Mouse (Mus musculus) CD4-positive, CD25-positive, alpha-beta regulatory T cell, adult 2 months (primary cell): Measurements from ENCODE around the gene BC024978.
A peak's percentile ranks its signal among the peaks of the same experiment; 100 is the strongest.

ENCODE experiments used
- DNase-seq: peaks from one replicate; pipeline ENCODE4 v3.0.0-alpha.2; 2012; ENCODE audit warnings: low read depth, low spot score

The BC024978 gene

GRCm38 (mm10) chr7:27195681-27196611 is at the start of gene BC024978, which contains the start of gene Snrpa:
Gene BC024978, plus strand, starts transcription at chr7:27195781.
Gene Snrpa, minus strand, starts transcription at chr7:27196271.
- DNase-seq = peak; percentile 99

GRCm38 (mm10) chr7:27153205-27153764 is 42.3 kb upstream of the BC024978 start, which contains the start of gene Cyp2t4:
Gene Cyp2t4, plus strand, starts transcription at chr7:27153714.
- no peak for DNase-seq

GRCm38 (mm10) chr7:27156005-27156404 is 39.6 kb upstream of the BC024978 start:
- DNase-seq = no peak

GRCm38 (mm10) chr7:27158171-27158570 is 37.4 kb upstream of the BC024978 start:
- no peak for DNase-seq

- DNase-seq = no peak
These were observed 36.3 kb upstream of the BC024978 start for GRCm38 (mm10) chr7:27159256-27159655.

GRCm38 (mm10) chr7:27159882-27160281 is 35.7 kb upstream of the BC024978 start:
- peak; percentile 94 for DNase-seq

GRCm38 (mm10) chr7:27160921-27161320 is 34.7 kb upstream of the BC024978 start:
- no peak for DNase-seq

- no peak for DNase-seq
These were observed 33.8 kb upstream of the BC024978 start for GRCm38 (mm10) chr7:27161744-27162143.

- no peak for DNase-seq
These were observed 32.7 kb upstream of the BC024978 start for GRCm38 (mm10) chr7:27162780-27163449.

- no peak for DNase-seq
These were observed 32.2 kb upstream of the BC024978 start for GRCm38 (mm10) chr7:27163450-27163805.

GRCm38 (mm10) chr7:27164112-27164947 is 31.3 kb upstream of the BC024978 start:
- DNase-seq = no peak

GRCm38 (mm10) chr7:27165007-27165655 is 30.4 kb upstream of the BC024978 start:
- peak; percentile 25 for DNase-seq

- DNase-seq = peak; percentile 39
These were observed 29.9 kb upstream of the BC024978 start for GRCm38 (mm10) chr7:27165696-27166095.

- DNase-seq = peak; percentile 89
These were observed 29.4 kb upstream of the BC024978 start for GRCm38 (mm10) chr7:27166229-27166613.

- DNase-seq = peak; percentile 98
These were observed 28.7 kb upstream of the BC024978 start, which contains the start of gene Egln2 for GRCm38 (mm10) chr7:27166614-27167474. Gene Egln2, minus strand, starts transcription at chr7:27166802.

- peak; percentile 27 for DNase-seq
These were observed 28.0 kb upstream of the BC024978 start for GRCm38 (mm10) chr7:27167475-27168094.

- DNase-seq = no peak
These were observed 27.2 kb upstream of the BC024978 start for GRCm38 (mm10) chr7:27168371-27168770.

- DNase-seq = no peak
These were observed 24.6 kb upstream of the BC024978 start for GRCm38 (mm10) chr7:27170981-27171380.

- no peak for DNase-seq
These were observed 21.1 kb upstream of the BC024978 start for GRCm38 (mm10) chr7:27174496-27174895.
